Mouse (Mus musculus) ES-E14 (cell line): Measurements from ENCODE around the gene Wdr34.

ENCODE experiments used
- HCFC1 ChIP-seq: IDR thresholded peaks from 2 replicates; pipeline ENCODE4 v1.6.1; 2012; ENCODE audit warnings: low read length, inconsistent platforms, borderline replicate concordance; ENCODE audit not compliant: insufficient read depth
- MAFK ChIP-seq: IDR thresholded peaks from 2 replicates; pipeline ENCODE4 v1.6.1; 2014; ENCODE audit warnings: mild to moderate bottlenecking, low read depth, low read length, inconsistent platforms; ENCODE audit not compliant: insufficient read depth
- ZNF384 ChIP-seq: IDR thresholded peaks from 2 replicates; pipeline ENCODE4 v1.6.1; 2012; ENCODE audit warnings: low read depth, low read length, inconsistent platforms

DNA sequence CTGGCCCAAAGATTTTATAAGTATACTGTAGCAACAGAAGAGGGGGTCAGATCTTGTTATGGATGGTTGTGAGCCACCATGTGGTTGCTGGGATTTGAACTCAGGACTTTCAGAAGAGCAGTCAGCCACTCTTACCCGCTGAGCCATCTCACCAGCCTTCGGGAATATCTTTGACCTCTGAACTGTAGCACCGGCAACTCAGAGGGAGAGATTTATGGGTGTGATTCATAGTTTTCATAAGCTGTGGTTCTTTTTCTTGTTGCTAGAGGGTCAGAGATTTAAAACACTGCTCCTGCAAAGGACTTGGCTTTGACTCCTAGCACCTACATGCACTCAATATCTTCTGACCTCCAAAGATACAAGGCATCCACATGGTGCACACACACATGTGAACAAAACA is 26.9 kb upstream of the Wdr34 start:
- TF ChIP-seq ZNF384, result no peak
- no peak for TF ChIP-seq HCFC1
- TF ChIP-seq MAFK, result no peak
